Mouse (Mus musculus) lung, embryonic 14.5 days (tissue): ENCODE data around the gene Spcs1. TPM values are rescaled to one million over a fixed set of nuclear protein-coding genes. Genes with fewer than 3 reads are reported as not detected.
A peak's percentile ranks its signal among the peaks of the same experiment; 100 is the strongest.

Experiments used
- ATAC-seq: fragments of 200-750 bp; cut with Nextera tagmentation; 2 replicates; pipeline ENCODE4 v1.8.0; 2017; ENCODE audit warnings: mild to moderate bottlenecking, moderate TSS enrichment, moderate library complexity; ENCODE audit not compliant: insufficient read depth
- DNase-seq: peaks from one replicate; pipeline ENCODE4 v3.0.0-alpha.2; 2015
- H3K27ac ChIP-seq: fragments of 300-500 bp; sonication (generic); 2 replicates; pipeline ENCODE4 v1.5.1; 2014; ENCODE audit warnings: low read depth, mild to moderate bottlenecking, moderate library complexity
- H3K27me3 ChIP-seq: fragments of 300-500 bp; sonication (generic); 2 replicates; pipeline ENCODE4 v1.6.1; 2014; ENCODE audit warnings: low read length, control low read depth; ENCODE audit not compliant: insufficient read depth
- H3K36me3 ChIP-seq: fragments of 300-500 bp; sonication (generic); 2 replicates; pipeline ENCODE4 v1.6.1; 2014; ENCODE audit warnings: control low read depth; ENCODE audit not compliant: insufficient read depth
- H3K4me1 ChIP-seq: fragments of 300-500 bp; sonication (generic); 2 replicates; pipeline ENCODE4 v1.6.1; 2014; ENCODE audit warnings: antibody characterized with exemption, control low read depth; ENCODE audit not compliant: insufficient read depth
- H3K4me2 ChIP-seq: fragments of 300-500 bp; sonication (generic); 2 replicates; pipeline ENCODE4 v1.6.1; 2014; ENCODE audit warnings: mild to moderate bottlenecking
- H3K4me3 ChIP-seq: fragments of 300-500 bp; sonication (generic); 2 replicates; pipeline ENCODE4 v1.5.1; 2014; ENCODE audit warnings: low read depth, low read length
- H3K9ac ChIP-seq: fragments of 300-500 bp; sonication (generic); 2 replicates; pipeline ENCODE4 v1.6.1; 2014
- H3K9me3 ChIP-seq: fragments of 300-500 bp; sonication (generic); 2 replicates; pipeline ENCODE4 v1.6.1; 2016; ENCODE audit warnings: low read depth, low read length, control low read depth
- CTCF ChIP-seq: IDR thresholded peaks from 2 replicates; pipeline ENCODE4 v1.5.1; 2016; ENCODE audit warnings: antibody characterized with exemption, low read depth
- WGBS: fragments of 180-500 bp; shearing (Covaris S2); extraction: QIAGEN DNeasy Blood & Tissue Kit; methylation state at CpG from one replicate; pipeline ENCODE4 v1.1.7; 2014; 5-methylcytosine and 5-hydroxymethylcytosine counted together
- polyA plus RNA-seq: library from polyadenylated mRNA; unstranded; fragments of >200 nt; fragmentation: Nextera tagmentation; extraction: Ambion mirVana; gene quantifications from 2 replicates; pipeline ENCODE4 v1.2.1, GENCODE M21; 2014

Gene Spcs1
- polyA plus RNA-seq, 1 experiment from 2014 or later: 352 TPM

DNA sequence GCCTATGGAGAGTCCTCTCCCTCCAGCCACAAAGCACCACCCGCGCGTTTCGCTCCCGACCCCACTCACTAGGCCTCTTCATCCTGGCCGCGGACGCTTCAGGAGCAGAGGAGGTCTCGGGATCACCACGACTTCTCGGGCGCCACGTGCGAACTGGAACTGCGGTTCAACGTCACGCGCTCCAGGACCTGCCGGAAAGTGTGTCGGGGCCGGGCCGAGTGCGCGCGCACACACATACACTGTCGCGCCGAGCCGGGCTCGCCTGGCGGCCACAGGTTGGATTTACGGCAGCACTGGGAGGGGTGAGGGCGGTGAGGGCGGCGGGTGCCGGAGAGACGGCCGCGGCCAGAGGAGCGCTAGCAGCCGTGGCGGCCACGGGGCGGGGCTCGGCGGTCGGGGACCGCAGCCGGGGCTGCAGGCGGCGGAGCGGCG is 17.4 kb upstream of the Spcs1 start, which contains the start of the genes Pbrm1 and Gnl3:
TSS of gene Pbrm1 (plus strand) at position 279 of the 432 bp plus-strand sequence.
TSS of gene Gnl3 (minus strand) at position 293 of the 432 bp plus-strand sequence.
- H3K9me3 ChIP-seq: no peaks in the 10 kb centered on the region
- peak within 1 kb of the TSS; percentile 98 for H3K27ac ChIP-seq
- under 1% methylated on average over 47 of the region's 53 CpGs for WGBS
- H3K4me2 ChIP-seq: peak within 1 kb of the TSS; percentile 77
- H3K4me1 ChIP-seq: no peaks in the 10 kb centered on the region; the same call in 1 of the 2 replicates
- DNase-seq (peak; percentile 98), ATAC-seq (peak; percentile 92)
- H3K9ac ChIP-seq: peak within 1 kb of the TSS; percentile 90
- peak; percentile 56 for TF ChIP-seq CTCF
- H3K36me3 ChIP-seq: peaks cover 60% of the 10 kb centered on the region
- H3K4me3 ChIP-seq: peak within 1 kb of the TSS; percentile 90
- no peaks in the 10 kb centered on the region for H3K27me3 ChIP-seq

DNA sequence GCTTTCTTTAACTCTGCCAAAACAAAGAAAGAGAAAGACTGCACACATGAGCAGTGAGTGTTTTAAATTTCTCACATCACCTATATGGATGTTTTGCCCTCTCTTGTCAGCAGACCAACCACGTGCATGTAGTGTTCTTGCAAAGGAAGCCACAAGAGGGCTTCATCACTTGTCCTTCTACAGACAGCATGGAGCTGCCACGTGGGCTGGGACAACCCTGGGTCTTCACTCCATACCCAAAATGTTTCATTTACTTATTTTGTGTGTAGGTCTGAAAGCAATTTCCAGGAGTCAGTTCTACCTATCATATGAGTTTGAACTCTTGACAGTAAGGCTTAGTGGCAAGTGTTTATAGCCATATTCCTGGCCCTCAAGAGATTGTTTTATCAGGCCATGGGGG is 16.4 kb upstream of the Spcs1 start:
- H3K36me3 ChIP-seq: peaks cover 62% of the 10 kb centered on the region
- WGBS: 1% methylated on average over 2 of the region's 2 CpGs
- ATAC-seq: no peak
- TF ChIP-seq CTCF: peak; percentile 53
- no peaks in the 10 kb centered on the region for H3K27me3 ChIP-seq
- DNase-seq: peak; percentile 71
- H3K27ac ChIP-seq: no peak overlapping the region
- no peaks in the 10 kb centered on the region; the same call in 1 of the 2 replicates for H3K4me1 ChIP-seq
- peak overlapping the region; percentile 90 for H3K9ac ChIP-seq
- H3K4me2 ChIP-seq: peak overlapping the region; percentile 77
- peak overlapping the region; percentile 90 for H3K4me3 ChIP-seq
- H3K9me3 ChIP-seq: no peaks in the 10 kb centered on the region

DNA sequence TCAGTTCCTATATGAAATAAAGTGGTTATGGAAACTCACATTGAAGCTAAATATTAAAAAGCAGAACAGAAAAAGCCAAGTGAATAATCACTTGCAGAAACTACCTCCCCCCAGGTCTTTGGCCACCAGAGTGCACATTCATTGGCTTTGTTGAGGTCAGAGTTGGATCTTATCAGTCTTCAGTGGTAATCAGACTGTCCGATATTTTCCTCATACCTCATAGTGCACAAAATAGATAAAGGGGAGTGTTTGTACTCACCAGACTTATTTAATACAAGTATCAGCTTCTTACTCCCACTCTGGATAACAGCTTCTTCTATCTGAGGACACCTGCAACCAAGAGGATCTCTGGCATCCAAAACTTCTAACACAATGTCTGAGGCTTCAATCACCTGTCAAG is 14.6 kb upstream of the Spcs1 start:
- Histone ChIP-seq H3K4me3 (no peak overlapping the region), H3K27ac (no peak overlapping the region), H3K9me3 (no peaks in the 10 kb centered on the region), H3K4me1 (no peaks in the 10 kb centered on the region; the same call in 1 of the 2 replicates), H3K36me3 (peaks cover 68% of the 10 kb centered on the region), H3K27me3 (no peaks in the 10 kb centered on the region), H3K4me2 (no peak overlapping the region), H3K9ac (no peak overlapping the region)
- DNase-seq (no peak), ATAC-seq (no peak)
- no peak for TF ChIP-seq CTCF
- WGBS: 68% methylated on average over 1 of the region's 1 CpGs

DNA sequence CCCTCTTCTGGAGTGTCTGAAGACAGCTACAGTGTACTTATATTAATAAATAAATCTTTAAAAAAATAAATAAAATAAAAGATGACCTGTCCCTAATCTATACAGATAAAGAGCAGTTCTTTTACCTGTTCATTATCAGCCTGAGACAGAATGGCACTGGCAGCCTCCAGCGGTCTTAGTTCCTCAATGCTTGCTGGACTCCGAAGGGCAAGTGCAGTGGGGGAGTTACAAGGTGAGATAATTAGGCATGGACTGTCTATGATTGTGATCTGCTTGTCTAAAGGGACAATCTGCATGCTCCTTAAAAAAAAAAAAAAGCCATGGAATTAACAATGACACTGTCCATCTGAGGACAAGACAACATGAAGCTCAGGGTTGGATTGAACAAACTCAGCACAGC is 12.5 kb upstream of the Spcs1 start:
- Histone ChIP-seq H3K4me2 (no peak overlapping the region), H3K9ac (no peak overlapping the region), H3K4me3 (no peak overlapping the region), H3K9me3 (no peaks in the 10 kb centered on the region), H3K27me3 (no peaks in the 10 kb centered on the region), H3K27ac (no peak overlapping the region), H3K36me3 (peaks cover 89% of the 10 kb centered on the region), H3K4me1 (no peaks in the 10 kb centered on the region; the same call in 1 of the 2 replicates)
- DNase-seq (no peak), ATAC-seq (no peak)
- no peak for TF ChIP-seq CTCF
- WGBS: 99% methylated on average over 2 of the region's 2 CpGs

DNA sequence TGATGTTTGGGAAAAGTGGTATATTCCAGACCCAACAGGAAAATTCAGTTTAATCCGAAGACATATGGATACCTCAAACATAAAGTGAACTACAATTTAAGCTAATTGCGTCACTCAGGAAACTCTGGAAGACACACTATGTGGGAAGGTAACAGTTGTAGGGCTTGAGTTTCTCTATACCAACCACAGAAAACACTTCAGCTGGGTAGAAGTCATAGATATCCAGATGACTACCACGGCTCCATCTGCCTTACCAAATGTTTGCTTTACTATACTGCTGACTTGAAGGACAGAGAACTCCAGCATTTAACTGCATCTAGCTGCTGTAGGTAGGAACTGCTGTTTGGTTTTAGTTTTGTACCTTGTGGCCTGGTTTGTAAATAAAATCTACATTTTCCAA is 10.1 kb upstream of the Spcs1 start:
- Histone ChIP-seq H3K27me3 (no peaks in the 10 kb centered on the region), H3K27ac (no peak overlapping the region), H3K4me3 (no peak overlapping the region), H3K9me3 (no peaks in the 10 kb centered on the region), H3K9ac (no peak overlapping the region), H3K4me1 (no peaks in the 10 kb centered on the region), H3K4me2 (no peak overlapping the region), H3K36me3 (peaks cover 90% of the 10 kb centered on the region)
- 89% methylated on average over 3 of the region's 3 CpGs for WGBS
- ATAC-seq (no peak), DNase-seq (no peak)
- no peak for TF ChIP-seq CTCF

DNA sequence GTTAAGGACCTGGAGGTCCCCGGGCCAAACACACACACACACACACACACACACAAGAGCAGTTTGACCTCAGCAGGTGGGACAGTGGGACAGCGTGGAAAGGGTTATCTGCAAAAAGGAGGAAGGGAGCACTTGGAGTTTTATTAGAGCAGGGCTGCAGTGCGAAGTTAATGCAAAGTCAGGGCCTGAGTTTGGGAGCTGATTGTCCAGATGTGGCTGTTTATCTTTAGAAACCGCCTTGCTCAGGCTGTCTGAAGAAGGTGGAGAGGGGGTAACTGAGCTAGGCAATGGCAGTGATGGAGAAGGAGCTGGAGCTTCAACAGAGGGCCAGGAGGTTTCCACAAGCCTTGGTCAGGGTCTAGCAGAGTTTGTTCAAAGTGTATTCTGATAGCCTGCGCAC is 5.3 kb upstream of the Spcs1 start:
- TF ChIP-seq CTCF: no peak
- no peaks in the 10 kb centered on the region for H3K9me3 ChIP-seq
- 68% methylated on average over 5 of the region's 5 CpGs for WGBS
- no peak overlapping the region for H3K4me2 ChIP-seq
- no peak overlapping the region for H3K27ac ChIP-seq
- 0 out of 2 replicates have a peak, but pooled peaks cover 4% of the 10 kb centered on the region for H3K4me1 ChIP-seq
- no peak overlapping the region for H3K9ac ChIP-seq
- no peaks in the 10 kb centered on the region for H3K27me3 ChIP-seq
- no peak overlapping the region for H3K4me3 ChIP-seq
- DNase-seq (no peak), ATAC-seq (no peak)
- peaks cover 47% of the 10 kb centered on the region for H3K36me3 ChIP-seq

DNA sequence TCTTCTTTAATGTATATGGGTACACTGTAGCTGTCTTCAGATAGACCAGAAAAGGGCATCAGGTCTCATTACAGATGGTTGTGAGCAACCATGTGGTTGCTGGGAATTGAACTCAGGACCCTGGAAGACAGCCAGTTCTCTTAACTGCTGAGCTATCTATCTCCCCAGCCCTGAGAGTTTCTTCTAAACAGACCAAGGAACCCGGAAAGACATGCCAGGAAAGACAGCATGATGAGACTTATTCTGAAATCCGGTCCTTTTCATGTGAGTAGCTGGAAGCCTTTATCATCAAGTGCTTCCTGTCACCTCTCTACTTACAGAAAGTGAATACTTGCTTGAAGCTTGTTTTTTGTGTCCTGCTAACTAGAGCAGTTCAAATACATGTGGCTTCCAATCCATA is 3.1 kb upstream of the Spcs1 start:
- no peak overlapping the region for H3K4me2 ChIP-seq
- 0 out of 2 replicates have a peak, but pooled peaks cover 4% of the 10 kb centered on the region for H3K4me1 ChIP-seq
- H3K36me3 ChIP-seq: peaks cover 25% of the 10 kb centered on the region
- WGBS: 60% methylated on average over 2 of the region's 2 CpGs
- no peak overlapping the region for H3K4me3 ChIP-seq
- TF ChIP-seq CTCF: no peak
- H3K9me3 ChIP-seq: no peaks in the 10 kb centered on the region
- H3K9ac ChIP-seq: no peak overlapping the region
- no peak overlapping the region for H3K27ac ChIP-seq
- no peaks in the 10 kb centered on the region for H3K27me3 ChIP-seq
- no peak for ATAC-seq
- DNase-seq: no peak
